Mouse (Mus musculus): ENCODE results near the gene Pdcd2l. TPM values are rescaled to one million over a fixed set of nuclear protein-coding genes. Genes with fewer than 3 reads are reported as not detected.
"Not testable (repeated sequence)": the region's sequence is repeated elsewhere in the genome, so short reads cannot be mapped to it uniquely, and the experiment has no call there.

Pdcd2l gene
- polyA plus RNA-seq, 1 experiment from 2014 or later = 66.5 TPM

DNA sequence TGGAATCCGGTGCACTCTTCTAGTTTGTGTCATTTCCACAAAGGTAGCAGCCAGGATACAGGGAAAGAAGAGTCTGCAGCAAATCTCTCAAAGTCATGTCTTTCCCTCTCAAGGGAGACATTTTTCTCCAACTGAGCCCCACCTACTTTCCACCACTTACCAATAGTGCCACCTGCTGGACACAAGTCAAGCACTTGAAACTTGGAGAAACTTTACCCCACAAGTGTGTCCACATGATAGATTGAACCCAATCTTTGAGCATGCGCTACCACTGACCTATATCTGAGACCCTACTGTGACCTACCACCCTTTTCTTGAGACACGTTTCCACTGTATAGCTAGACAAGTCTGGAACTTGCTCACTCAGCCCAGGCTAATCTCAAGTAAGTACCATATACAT lies 1.9 kb upstream of the Pdcd2l start:
- ATAC-seq (replicated peaks; ENCODE audit: low FRiP score) = no peak
- Histone ChIP-seq H3K4me3 (ENCODE audit: low read depth, low read length) (no peak overlapping the region), H3K36me3 (ENCODE audit: control insufficient read depth, insufficient read depth, low read length) (peaks cover 17% of the 10 kb centered on the region; the same call in 1 of the 2 replicates), H3K4me1 (replicated peaks; ENCODE audit: control insufficient read depth, insufficient read depth, low read length) (no peaks in the 10 kb centered on the region; the same call in 1 of the 2 replicates), H3K4me2 (ENCODE audit: low read depth, low read length, severe bottlenecking) (no peak overlapping the region), H3K9ac (ENCODE audit: low read length) (no peak overlapping the region), H3K9me3 (ENCODE audit: control insufficient read depth, low read length) (no peaks in the 10 kb centered on the region), H3K27ac (ENCODE audit: low read depth, low read length) (no peak overlapping the region), H3K27me3 (ENCODE audit: control insufficient read depth, insufficient read depth, low read length) (no peaks in the 10 kb centered on the region)
- DNase-seq (ENCODE audit: low spot score) = no peak
- 48% methylated on average over 3 of the region's 3 CpGs for WGBS

- ATAC-seq (replicated peaks; ENCODE audit: low FRiP score) = no peak; the same call in 1 of the 2 replicates
- Histone ChIP-seq H3K4me1 (replicated peaks; ENCODE audit: control insufficient read depth, insufficient read depth, low read length) (no peaks in the 10 kb centered on the region; the same call in 1 of the 2 replicates), H3K36me3 (ENCODE audit: control insufficient read depth, insufficient read depth, low read length) (peaks cover 4% of the 10 kb centered on the region; the same call in 1 of the 2 replicates), H3K9ac (ENCODE audit: low read length) (peak overlapping the region; percentile 88), H3K4me3 (ENCODE audit: low read depth, low read length) (peak overlapping the region; percentile 97), H3K9me3 (ENCODE audit: control insufficient read depth, low read length) (no peaks in the 10 kb centered on the region), H3K27me3 (ENCODE audit: control insufficient read depth, insufficient read depth, low read length) (no peaks in the 10 kb centered on the region), H3K27ac (ENCODE audit: low read depth, low read length) (no peak overlapping the region), H3K4me2 (ENCODE audit: low read depth, low read length, severe bottlenecking) (peak overlapping the region; percentile 56)
- 54% methylated on average over 3 of the region's 3 CpGs for WGBS
- no peak for DNase-seq (ENCODE audit: low spot score)
Observed at GRCm38 (mm10) chr7:34195632-34196031, 829 bp downstream of the Pdcd2l start.

DNA sequence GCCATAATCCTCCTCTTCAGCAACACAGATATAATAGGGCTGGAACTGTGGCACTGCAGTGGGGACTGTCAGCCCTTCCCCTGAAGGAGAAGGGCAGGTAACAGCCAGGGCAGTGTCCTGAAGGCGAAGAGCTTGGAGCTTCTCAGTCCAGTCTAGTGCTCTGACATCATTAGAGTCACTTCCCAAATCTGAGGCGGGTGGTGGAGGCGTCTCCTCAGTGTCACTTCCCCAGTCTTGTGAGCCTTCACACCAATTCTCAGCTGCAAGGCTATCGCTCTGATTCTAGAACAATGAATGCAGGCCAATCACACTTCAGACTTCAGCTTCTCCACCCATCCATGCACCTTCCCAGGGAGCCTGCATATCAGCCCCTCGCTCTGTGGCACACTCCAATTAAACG lies 3.6 kb downstream of the Pdcd2l start:
- H3K27me3 ChIP-seq (ENCODE audit: control insufficient read depth, insufficient read depth, low read length) = no peaks in the 10 kb centered on the region
- no peak overlapping the region for H3K4me3 ChIP-seq (ENCODE audit: low read depth, low read length)
- no peaks in the 10 kb centered on the region; the same call in 1 of the 2 replicates for H3K4me1 ChIP-seq (replicated peaks; ENCODE audit: control insufficient read depth, insufficient read depth, low read length)
- no peaks in the 10 kb centered on the region for H3K9me3 ChIP-seq (ENCODE audit: control insufficient read depth, low read length)
- no peak overlapping the region for H3K4me2 ChIP-seq (ENCODE audit: low read depth, low read length, severe bottlenecking)
- H3K9ac ChIP-seq (ENCODE audit: low read length) = no peak overlapping the region
- no peak for DNase-seq (ENCODE audit: low spot score)
- ATAC-seq (replicated peaks; ENCODE audit: low FRiP score) = no peak
- 93% methylated on average over 6 of the region's 6 CpGs for WGBS
- peaks cover 4% of the 10 kb centered on the region; the same call in 1 of the 2 replicates for H3K36me3 ChIP-seq (ENCODE audit: control insufficient read depth, insufficient read depth, low read length)
- H3K27ac ChIP-seq (ENCODE audit: low read depth, low read length) = no peak overlapping the region

DNA sequence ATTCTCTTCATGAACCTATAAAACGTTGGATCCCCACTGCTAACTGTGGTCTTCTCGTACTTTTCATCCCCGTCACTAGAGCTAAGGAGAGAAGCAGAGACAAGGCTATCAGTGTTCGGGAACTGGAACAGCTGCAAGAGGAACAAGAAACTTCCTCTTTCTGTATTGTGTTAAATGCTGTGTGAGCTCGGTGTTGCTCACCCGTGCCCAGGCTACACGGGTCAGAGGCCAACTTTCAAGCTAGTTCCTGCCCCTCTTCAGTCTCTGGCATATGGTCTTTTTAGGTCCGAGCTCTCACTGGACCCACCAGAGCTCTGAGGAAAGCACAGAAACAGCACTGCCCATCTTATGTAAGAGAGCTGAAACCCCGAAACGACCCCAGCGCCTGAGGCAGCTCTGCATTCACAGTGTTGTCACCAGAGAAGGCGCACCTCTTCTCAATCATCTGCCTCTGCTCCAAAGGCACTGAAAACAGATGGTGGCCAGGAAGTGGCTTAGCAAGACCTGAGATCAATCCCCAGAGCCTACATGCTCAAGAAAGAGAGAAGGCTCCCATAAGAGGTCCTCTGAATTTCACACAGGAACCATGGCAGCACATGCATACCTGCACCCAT lies 7.0 kb downstream of the Pdcd2l start:
- peaks cover 9% of the 10 kb centered on the region; the same call in 1 of the 2 replicates for H3K36me3 ChIP-seq (ENCODE audit: control insufficient read depth, insufficient read depth, low read length)
- no peak overlapping the region for H3K27ac ChIP-seq (ENCODE audit: low read depth, low read length)
- no peak overlapping the region for H3K4me3 ChIP-seq (ENCODE audit: low read depth, low read length)
- H3K9me3 ChIP-seq (ENCODE audit: control insufficient read depth, low read length) = no peaks in the 10 kb centered on the region
- no peaks in the 10 kb centered on the region for H3K4me1 ChIP-seq (replicated peaks; ENCODE audit: control insufficient read depth, insufficient read depth, low read length)
- no peak overlapping the region for H3K9ac ChIP-seq (ENCODE audit: low read length)
- no peak overlapping the region for H3K4me2 ChIP-seq (ENCODE audit: low read depth, low read length, severe bottlenecking)
- H3K27me3 ChIP-seq (ENCODE audit: control insufficient read depth, insufficient read depth, low read length) = no peaks in the 10 kb centered on the region
- ATAC-seq (replicated peaks; ENCODE audit: low FRiP score) = no peak
- 92% methylated on average over 12 of the region's 12 CpGs for WGBS
- DNase-seq (ENCODE audit: low spot score) = no peak

DNA sequence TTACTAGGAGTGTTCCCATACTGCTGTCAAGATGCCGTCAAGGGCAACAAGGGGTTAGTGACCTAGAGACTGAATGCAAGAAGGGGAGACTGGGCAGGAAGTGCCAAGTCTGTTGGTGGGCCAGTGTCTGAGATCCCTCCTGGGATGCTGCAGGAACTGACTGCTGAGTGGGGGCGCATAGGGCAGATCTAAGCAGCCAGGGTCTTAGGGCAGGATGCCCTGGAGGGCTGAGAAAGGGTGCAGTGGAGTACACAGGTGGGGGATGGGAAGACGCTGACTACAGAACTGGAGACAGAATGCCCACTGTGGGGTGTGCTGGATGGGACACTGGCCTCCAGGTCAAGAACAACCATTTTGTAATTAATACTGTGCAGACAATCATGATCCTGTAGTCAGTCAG lies 12.7 kb downstream of the Pdcd2l start:
- DNase-seq (ENCODE audit: low spot score) = no peak
- no peak overlapping the region for H3K4me3 ChIP-seq (ENCODE audit: low read depth, low read length)
- H3K27me3 ChIP-seq (ENCODE audit: control insufficient read depth, insufficient read depth, low read length) = no peaks in the 10 kb centered on the region
- no peaks in the 10 kb centered on the region for H3K9me3 ChIP-seq (ENCODE audit: control insufficient read depth, low read length)
- H3K36me3 ChIP-seq (ENCODE audit: control insufficient read depth, insufficient read depth, low read length) = peaks cover 5% of the 10 kb centered on the region; the same call in 1 of the 2 replicates
- no peak overlapping the region for H3K27ac ChIP-seq (ENCODE audit: low read depth, low read length)
- no peak overlapping the region for H3K9ac ChIP-seq (ENCODE audit: low read length)
- WGBS = 78% methylated on average over 3 of the region's 3 CpGs
- ATAC-seq (replicated peaks; ENCODE audit: low FRiP score) = no peak
- H3K4me1 ChIP-seq (replicated peaks; ENCODE audit: control insufficient read depth, insufficient read depth, low read length) = no peaks in the 10 kb centered on the region
- no peak overlapping the region for H3K4me2 ChIP-seq (ENCODE audit: low read depth, low read length, severe bottlenecking)

DNA sequence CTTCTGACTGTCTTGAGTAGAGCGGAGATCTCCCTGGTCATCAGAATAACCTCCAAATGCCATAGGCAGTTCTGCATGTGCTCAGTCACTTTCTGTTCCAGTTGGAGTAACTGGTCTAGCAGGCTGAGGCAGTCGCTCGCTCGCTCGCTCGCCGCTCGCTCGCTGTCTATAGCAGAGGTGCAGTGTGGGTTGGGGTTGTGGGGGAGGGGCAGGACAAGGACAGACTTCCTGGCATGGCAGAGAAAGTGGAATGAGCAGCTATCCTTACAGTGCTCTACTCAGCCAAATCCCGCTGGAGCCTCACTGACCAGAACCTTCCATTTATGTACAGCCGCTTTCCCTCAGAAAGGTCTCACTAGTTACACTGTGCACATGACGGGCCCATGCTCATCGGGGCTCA lies 13.1 kb downstream of the Pdcd2l start:
- Histone ChIP-seq H3K9me3 (ENCODE audit: control insufficient read depth, low read length) (no peaks in the 10 kb centered on the region), H3K4me2 (ENCODE audit: low read depth, low read length, severe bottlenecking) (no peak overlapping the region), H3K27ac (ENCODE audit: low read depth, low read length) (no peak overlapping the region), H3K4me1 (replicated peaks; ENCODE audit: control insufficient read depth, insufficient read depth, low read length) (no peaks in the 10 kb centered on the region), H3K9ac (ENCODE audit: low read length) (no peak overlapping the region), H3K4me3 (ENCODE audit: low read depth, low read length) (no peak overlapping the region), H3K36me3 (ENCODE audit: control insufficient read depth, insufficient read depth, low read length) (peaks cover 5% of the 10 kb centered on the region; the same call in 1 of the 2 replicates), H3K27me3 (ENCODE audit: control insufficient read depth, insufficient read depth, low read length) (no peaks in the 10 kb centered on the region)
- WGBS = 93% methylated on average over 13 of the region's 13 CpGs
- ATAC-seq (replicated peaks; ENCODE audit: low FRiP score) (no peak), DNase-seq (ENCODE audit: low spot score) (no peak)

DNA sequence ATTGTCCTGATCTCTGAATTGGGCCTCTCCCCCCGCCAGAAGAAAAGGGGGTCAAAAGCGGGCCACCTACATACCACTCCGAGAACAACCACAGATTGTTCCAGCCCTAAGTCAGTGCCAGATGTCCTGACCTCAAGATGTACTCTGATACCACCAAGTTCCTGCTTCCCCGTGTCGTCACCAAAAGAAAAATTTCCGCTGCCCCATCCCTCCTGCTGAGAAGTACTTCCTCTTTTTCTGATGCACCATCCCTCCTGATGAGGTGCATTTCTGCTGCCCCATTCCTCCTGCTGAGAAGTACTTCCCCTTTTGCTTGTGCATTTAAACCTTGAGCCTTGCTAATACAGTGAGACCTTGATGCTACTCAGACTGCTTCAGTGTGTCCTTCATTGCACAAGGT lies 20.2 kb downstream of the Pdcd2l start:
- H3K9ac ChIP-seq (ENCODE audit: low read length); H3K9me3 ChIP-seq (ENCODE audit: control insufficient read depth, low read length); H3K36me3 ChIP-seq (ENCODE audit: control insufficient read depth, insufficient read depth, low read length); H3K4me2 ChIP-seq (ENCODE audit: low read depth, low read length, severe bottlenecking); DNase-seq (ENCODE audit: low spot score); H3K4me3 ChIP-seq (ENCODE audit: low read depth, low read length); ATAC-seq (replicated peaks; ENCODE audit: low FRiP score); H3K4me1 ChIP-seq (replicated peaks; ENCODE audit: control insufficient read depth, insufficient read depth, low read length); H3K27me3 ChIP-seq (ENCODE audit: control insufficient read depth, insufficient read depth, low read length); H3K27ac ChIP-seq (ENCODE audit: low read depth, low read length): not testable (repeated sequence)
- WGBS = 79% methylated on average over 6 of the region's 6 CpGs

- ATAC-seq (replicated peaks; ENCODE audit: low FRiP score) = no peak
- Histone ChIP-seq H3K27me3 (ENCODE audit: control insufficient read depth, insufficient read depth, low read length) (no peaks in the 10 kb centered on the region), H3K4me1 (replicated peaks; ENCODE audit: control insufficient read depth, insufficient read depth, low read length) (no peaks in the 10 kb centered on the region), H3K4me3 (ENCODE audit: low read depth, low read length) (no peak overlapping the region), H3K27ac (ENCODE audit: low read depth, low read length) (no peak overlapping the region), H3K4me2 (ENCODE audit: low read depth, low read length, severe bottlenecking) (no peak overlapping the region), H3K9ac (ENCODE audit: low read length) (no peak overlapping the region), H3K9me3 (ENCODE audit: control insufficient read depth, low read length) (no peaks in the 10 kb centered on the region), H3K36me3 (ENCODE audit: control insufficient read depth, insufficient read depth, low read length) (no peaks in the 10 kb centered on the region)
- WGBS = 68% methylated on average over 1 of the region's 1 CpGs
- no peak for DNase-seq (ENCODE audit: low spot score)
Observed at GRCm38 (mm10) chr7:34172251-34172650, 24.2 kb downstream of the Pdcd2l start.

DNA sequence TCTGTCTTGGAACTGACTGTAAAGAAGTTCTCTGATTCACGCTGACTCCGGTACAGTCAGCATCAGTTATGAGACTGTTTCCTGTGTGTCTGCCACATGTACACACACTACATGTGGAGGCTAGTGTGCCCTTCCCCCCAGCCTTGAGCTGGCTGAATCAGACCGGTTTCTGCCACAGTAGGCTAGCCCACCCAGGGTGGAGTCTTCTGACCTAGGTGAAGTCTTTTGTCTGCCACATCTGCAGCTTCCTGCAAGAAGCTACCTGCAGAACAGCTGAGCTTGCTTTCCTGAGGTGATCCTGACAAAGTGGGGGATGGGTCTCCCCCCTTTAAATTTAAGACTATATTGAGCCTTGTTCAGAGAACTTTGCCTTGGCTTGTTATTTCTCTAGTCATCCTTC lies 27.0 kb downstream of the Pdcd2l start, which contains the start of gene Uba2:
Uba2 (minus strand) TSS at position 146 of the 400 bp plus-strand sequence.
- Histone ChIP-seq H3K27ac (ENCODE audit: low read depth, low read length) (peak within 1 kb of the TSS; percentile 85), H3K9me3 (ENCODE audit: control insufficient read depth, low read length) (no peaks in the 10 kb centered on the region), H3K4me1 (replicated peaks; ENCODE audit: control insufficient read depth, insufficient read depth, low read length) (no peaks in the 10 kb centered on the region; the same call in 1 of the 2 replicates), H3K36me3 (ENCODE audit: control insufficient read depth, insufficient read depth, low read length) (no peaks in the 10 kb centered on the region), H3K9ac (ENCODE audit: low read length) (peak within 1 kb of the TSS; percentile 93), H3K27me3 (ENCODE audit: control insufficient read depth, insufficient read depth, low read length) (no peaks in the 10 kb centered on the region), H3K4me3 (ENCODE audit: low read depth, low read length) (peak within 1 kb of the TSS; percentile 93), H3K4me2 (ENCODE audit: low read depth, low read length, severe bottlenecking) (peak within 1 kb of the TSS; percentile 75; the same call in 1 of the 2 replicates)
- ATAC-seq (replicated peaks; ENCODE audit: low FRiP score) (no peak), DNase-seq (ENCODE audit: low spot score) (no peak)
- WGBS = 83% methylated on average over 3 of the region's 3 CpGs

All from forebrain, embryonic 11.5 days (tissue).